Mouse (Mus musculus) testis, adult 2 months (tissue): ENCODE data around the gene Strip2.

Experiments used
- CTCF ChIP-seq: fragments of 200-500 bp; IDR thresholded peaks from 2 replicates; pipeline ENCODE4 v1.5.1; 2012; ENCODE audit warnings: low read depth, mild to moderate bottlenecking, inconsistent platforms, low read length, moderate library complexity; ENCODE audit not compliant: control insufficient read depth, insufficient read depth, insufficient replicate concordance
- POLR2A ChIP-seq: fragments of 200-500 bp; IDR thresholded peaks from 2 replicates; pipeline ENCODE4 v1.6.1; 2012; ENCODE audit warnings: low read depth, mild to moderate bottlenecking, inconsistent platforms, low read length, moderate library complexity; ENCODE audit not compliant: control insufficient read depth

DNA sequence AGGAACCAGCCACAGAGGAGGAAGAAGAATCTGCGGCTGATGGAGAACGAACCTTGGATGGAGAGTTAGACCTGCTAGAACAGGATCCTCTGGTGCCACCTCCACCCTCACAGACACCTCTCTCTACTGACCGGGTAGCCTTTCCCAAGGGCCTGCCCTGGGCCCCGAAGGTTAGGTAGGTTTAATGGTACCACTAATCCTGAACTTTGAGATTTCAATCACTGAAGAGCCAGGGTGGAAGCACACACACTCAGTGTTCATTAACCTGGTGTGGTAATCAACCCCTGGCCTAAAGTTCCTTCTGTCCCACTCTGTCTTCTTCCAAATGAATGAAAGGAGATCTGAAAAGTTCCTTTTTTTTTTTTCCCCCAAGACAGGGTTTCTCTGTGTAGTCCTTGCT is 14.4 kb downstream of the Strip2 start:
- TF ChIP-seq CTCF (no peak), POLR2A (no peak)
